Mouse (Mus musculus) MEL (cell line): ENCODE measurements around the gene Pde4b.

Experiments used
- CTCF ChIP-seq, 3 experiments: IDR thresholded peaks in 2 of 3; conservative IDR thresholded peaks in 1 of 3; 2 replicates each; pipeline ENCODE4 v1.5.1; 2011 to 2012; ENCODE audit warnings: low read length in 3 of 3, low read depth in 2 of 3, mild to moderate bottlenecking in 2 of 3, improper control_type of control experiment in 1 of 3, inconsistent platforms in 1 of 3, mixed read lengths in 1 of 3, moderate library complexity in 1 of 3; ENCODE audit not compliant: control insufficient read depth in 1 of 3, insufficient read depth in 1 of 3, poor library complexity in 1 of 3, severe bottlenecking in 1 of 3
- ELF1 ChIP-seq: IDR thresholded peaks from 2 replicates; pipeline ENCODE4 v1.6.1; 2014; ENCODE audit warnings: low read depth, mild to moderate bottlenecking, inconsistent platforms, low read length, improper control_type of control experiment, moderate library complexity
- HCFC1 ChIP-seq: IDR thresholded peaks from 2 replicates; pipeline ENCODE4 v1.6.1; 2012; ENCODE audit warnings: low read depth, mild to moderate bottlenecking, inconsistent platforms, low read length, improper control_type of control experiment, moderate library complexity
- POLR2A ChIP-seq, 2 experiments: IDR thresholded peaks; 2 replicates each; pipeline ENCODE4 v1.6.1; 2011 to 2012; ENCODE audit warnings: low read length in 2 of 2, mild to moderate bottlenecking in 2 of 2, control low read depth in 1 of 2, improper control_type of control experiment in 1 of 2, low read depth in 1 of 2, moderate library complexity in 1 of 2; ENCODE audit not compliant: control insufficient read depth in 1 of 2, insufficient read depth in 1 of 2, poor library complexity in 1 of 2
- POLR2AphosphoS5 ChIP-seq: IDR thresholded peaks from 2 replicates; pipeline ENCODE4 v1.6.1; 2012; ENCODE audit warnings: low read depth, borderline replicate concordance, mild to moderate bottlenecking, inconsistent platforms, low read length, moderate library complexity, mixed read lengths
- RCOR1 ChIP-seq: IDR thresholded peaks from 2 replicates; pipeline ENCODE4 v1.6.1; 2012; ENCODE audit warnings: low read depth, mild to moderate bottlenecking, inconsistent platforms, low read length, improper control_type of control experiment
- USF1 ChIP-seq: IDR thresholded peaks from 2 replicates; pipeline ENCODE4 v1.6.1; 2014; ENCODE audit warnings: low read depth, mild to moderate bottlenecking, inconsistent platforms, low read length, improper control_type of control experiment, moderate library complexity
- USF2 ChIP-seq, 2 experiments: IDR thresholded peaks; 2 replicates each; pipeline ENCODE4 v1.6.1; 2011 to 2012; ENCODE audit warnings: improper control_type of control experiment in 2 of 2, low read length in 2 of 2, borderline replicate concordance in 1 of 2, inconsistent platforms in 1 of 2, low read depth in 1 of 2, mild to moderate bottlenecking in 1 of 2; ENCODE audit not compliant: insufficient read depth in 1 of 2
- ZC3H11A ChIP-seq: IDR thresholded peaks from 2 replicates; pipeline ENCODE4 v1.6.1; 2012; ENCODE audit warnings: low read depth, mild to moderate bottlenecking, inconsistent platforms, low read length, improper control_type of control experiment
- ZKSCAN1 ChIP-seq: IDR thresholded peaks from 2 replicates; pipeline ENCODE4 v1.6.1; 2012; ENCODE audit warnings: low read depth, mild to moderate bottlenecking, inconsistent platforms, low read length, improper control_type of control experiment, moderate library complexity

GRCm38 (mm10) chr4:102530797-102531196 lies 443.5 kb downstream of the Pde4b start:
- TF ChIP-seq ELF1, result no peak
- no peak for TF ChIP-seq ZC3H11A
- no peak for TF ChIP-seq ZKSCAN1
- TF ChIP-seq HCFC1, result no peak
- no peak for TF ChIP-seq RCOR1
- no peak for TF ChIP-seq POLR2A (IDR thresholded peaks at IDR 0.05; ENCODE audit: control insufficient read depth in 1 of 2, insufficient read depth in 1 of 2, low read depth in 1 of 2, low read length in 2 of 2, poor library complexity in 1 of 2)
- no peak for TF ChIP-seq USF1
- no peak for TF ChIP-seq CTCF (IDR thresholded peaks at IDR 0.05 in 2 of 3, conservative IDR thresholded peaks at IDR 0.05 in 1 of 3; ENCODE audit: control insufficient read depth in 1 of 3, insufficient read depth in 1 of 3, low read depth in 2 of 3, low read length in 3 of 3, poor library complexity in 1 of 3, severe bottlenecking in 1 of 3)
- no peak for TF ChIP-seq USF2 (IDR thresholded peaks at IDR 0.05; ENCODE audit: borderline replicate concordance in 1 of 2, insufficient read depth in 1 of 2, low read depth in 1 of 2, low read length in 2 of 2)
- no peak for TF ChIP-seq POLR2AphosphoS5
